Mouse (Mus musculus): ENCODE measurements around the gene Pitpnm1.

- TF ChIP-seq CTCF (IDR thresholded peaks at IDR 0.05; ENCODE audit: extremely low read depth, insufficient read depth, insufficient read length, insufficient replicate concordance) (no peak), POLR2A (IDR thresholded peaks at IDR 0.05; ENCODE audit: low read depth, low read length) (no peak)
Measured at GRCm38 (mm10) chr19:4156073-4156579, 56.3 kb downstream of the Pitpnm1 start.
